Mouse (Mus musculus) ovary, postnatal 14 days (tissue): ENCODE data around the gene Slc38a9.
A peak's percentile ranks its signal among the peaks of the same experiment; 100 is the strongest.

Experiments used
- DNase-seq: peaks from one replicate; pipeline ENCODE4 v3.0.0; 2022; ENCODE audit warnings: low spot score

Gene Slc38a9

DNA sequence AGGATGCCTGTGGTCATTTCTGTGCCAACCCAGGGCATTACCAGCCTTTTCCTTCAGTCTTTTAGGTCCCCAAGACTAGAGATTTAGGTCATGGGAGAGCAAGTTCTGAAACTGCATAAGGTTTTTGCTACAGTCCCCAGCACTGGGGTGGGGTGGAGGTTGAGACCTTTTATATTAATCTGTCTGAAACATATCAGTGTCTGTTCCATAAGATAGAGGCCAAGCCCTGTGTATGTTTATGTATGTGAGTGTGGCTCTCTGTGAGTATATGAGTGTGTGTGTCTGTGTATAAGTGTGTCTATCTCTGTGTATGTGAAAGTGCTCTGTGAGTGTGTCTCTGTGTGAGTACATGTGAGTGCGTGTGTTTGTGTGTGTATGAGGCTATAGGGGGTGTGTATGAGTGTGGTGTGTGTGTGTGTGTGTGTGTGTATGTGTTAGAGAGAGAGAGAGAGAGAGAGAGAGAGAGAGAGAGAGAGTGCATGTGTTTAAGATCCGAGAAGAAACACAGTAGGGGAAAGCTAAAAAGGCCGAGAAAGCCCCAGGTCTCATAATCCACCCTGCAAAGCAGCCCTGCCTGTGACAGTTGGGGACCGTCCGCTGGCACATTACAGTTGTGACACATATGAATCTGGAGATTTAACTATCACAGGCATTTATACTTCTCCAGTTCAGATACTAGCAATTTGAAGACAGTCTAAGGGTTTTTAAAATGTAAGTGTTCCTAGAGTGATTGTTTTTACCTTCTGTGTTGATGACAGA is 85.6 kb downstream of the Slc38a9 start:
- no peak for DNase-seq

DNA sequence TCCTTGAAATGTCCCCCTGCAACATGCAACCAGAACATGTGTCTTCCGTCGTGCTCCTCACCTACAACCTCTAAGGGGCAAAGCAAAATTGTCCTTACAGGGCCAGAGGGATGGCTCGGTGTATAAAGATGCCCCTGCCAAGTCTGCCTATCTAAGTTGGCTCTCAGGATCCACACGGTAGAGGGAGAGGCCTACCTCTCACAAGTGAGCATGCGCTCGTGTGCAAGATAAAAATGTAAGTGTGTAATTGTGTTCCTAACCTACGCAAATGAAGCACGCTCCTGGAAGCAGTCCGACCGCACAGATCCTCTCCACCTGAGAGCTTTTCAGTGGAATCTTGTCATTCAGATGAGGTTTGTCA is 86.1 kb downstream of the Slc38a9 start:
- DNase-seq = no peak

DNA sequence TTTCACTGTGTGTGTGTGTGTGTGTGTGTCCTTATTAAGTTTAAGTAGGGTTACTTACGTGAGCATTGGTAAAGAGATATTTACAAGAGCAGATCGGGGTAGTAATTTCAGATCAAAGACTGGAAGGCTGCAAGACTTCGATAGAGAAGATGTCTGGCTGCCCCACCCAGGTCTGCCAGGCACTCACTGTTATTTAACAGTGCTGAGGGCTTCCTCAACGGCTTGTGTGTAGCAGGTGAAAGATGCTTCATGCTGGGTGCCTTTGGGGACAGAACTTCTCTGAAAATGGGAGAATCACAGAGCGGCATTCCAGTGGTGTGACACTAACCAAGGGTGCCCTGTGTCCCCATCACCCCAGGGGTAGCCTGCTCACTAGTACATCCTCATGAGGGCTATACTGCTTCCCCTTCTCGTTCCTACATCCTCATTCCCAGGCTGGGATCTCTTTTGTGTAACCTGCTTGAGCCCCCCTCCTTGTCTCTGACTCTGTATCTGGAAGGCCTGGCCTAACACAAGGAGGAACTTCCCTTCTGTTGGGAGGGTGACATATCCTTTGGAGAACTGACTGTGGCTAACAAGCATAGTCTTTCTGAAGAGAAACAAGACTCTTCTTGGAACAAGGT is 87.4 kb downstream of the Slc38a9 start:
- DNase-seq = no peak

DNA sequence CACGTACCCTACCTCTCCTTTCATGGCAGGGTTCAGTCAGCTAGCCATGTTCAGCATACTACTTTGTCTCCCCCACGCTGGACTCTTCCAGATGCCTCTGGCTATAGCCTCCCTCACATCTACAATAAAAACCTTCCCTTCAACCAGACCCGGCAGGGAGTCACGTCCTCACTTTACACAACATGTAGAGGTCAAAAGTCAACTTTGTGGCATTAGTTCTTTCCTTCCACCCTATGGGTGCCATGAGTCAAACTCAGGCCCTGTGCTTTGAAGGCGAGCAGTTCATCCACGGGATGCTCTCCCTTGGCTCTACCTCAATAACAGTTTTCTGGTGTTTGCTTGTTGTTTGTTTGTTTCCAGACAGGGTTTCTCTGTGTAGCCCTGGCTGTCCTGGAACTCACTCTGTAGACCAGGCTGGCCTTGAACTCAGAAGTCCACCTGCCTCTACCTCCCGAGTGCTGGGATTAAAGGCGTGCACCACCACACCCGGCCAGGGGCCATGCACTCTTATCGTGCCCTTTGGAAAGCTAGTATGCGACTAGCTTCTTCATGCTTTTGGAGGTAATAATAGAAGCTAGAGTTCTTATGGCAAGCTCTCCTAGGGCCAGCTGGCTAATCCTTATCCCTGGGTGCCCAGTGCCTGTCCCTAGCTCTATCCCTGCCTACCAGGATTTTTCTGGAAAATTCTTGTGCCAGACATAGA is 88.4 kb downstream of the Slc38a9 start:
- no peak for DNase-seq

DNA sequence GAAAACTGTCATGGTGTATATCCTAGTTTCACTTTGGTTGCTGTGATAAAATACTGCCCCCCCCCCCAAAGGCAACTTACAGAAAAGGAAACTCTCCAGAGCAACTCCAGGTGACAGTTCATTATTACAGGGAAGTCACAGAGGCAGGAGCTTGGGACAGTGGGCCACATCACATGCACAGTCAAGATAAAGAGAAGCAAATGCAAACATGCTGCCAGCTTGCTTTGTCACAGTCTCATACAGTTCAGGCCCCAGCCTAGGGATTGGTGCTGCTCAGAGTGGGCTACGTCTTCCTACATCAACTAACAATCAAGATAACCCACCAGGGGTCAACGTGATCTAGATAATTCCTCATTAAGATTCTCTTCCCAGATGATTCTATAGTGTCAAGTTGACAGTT is 89.3 kb downstream of the Slc38a9 start:
- no peak for DNase-seq

DNA sequence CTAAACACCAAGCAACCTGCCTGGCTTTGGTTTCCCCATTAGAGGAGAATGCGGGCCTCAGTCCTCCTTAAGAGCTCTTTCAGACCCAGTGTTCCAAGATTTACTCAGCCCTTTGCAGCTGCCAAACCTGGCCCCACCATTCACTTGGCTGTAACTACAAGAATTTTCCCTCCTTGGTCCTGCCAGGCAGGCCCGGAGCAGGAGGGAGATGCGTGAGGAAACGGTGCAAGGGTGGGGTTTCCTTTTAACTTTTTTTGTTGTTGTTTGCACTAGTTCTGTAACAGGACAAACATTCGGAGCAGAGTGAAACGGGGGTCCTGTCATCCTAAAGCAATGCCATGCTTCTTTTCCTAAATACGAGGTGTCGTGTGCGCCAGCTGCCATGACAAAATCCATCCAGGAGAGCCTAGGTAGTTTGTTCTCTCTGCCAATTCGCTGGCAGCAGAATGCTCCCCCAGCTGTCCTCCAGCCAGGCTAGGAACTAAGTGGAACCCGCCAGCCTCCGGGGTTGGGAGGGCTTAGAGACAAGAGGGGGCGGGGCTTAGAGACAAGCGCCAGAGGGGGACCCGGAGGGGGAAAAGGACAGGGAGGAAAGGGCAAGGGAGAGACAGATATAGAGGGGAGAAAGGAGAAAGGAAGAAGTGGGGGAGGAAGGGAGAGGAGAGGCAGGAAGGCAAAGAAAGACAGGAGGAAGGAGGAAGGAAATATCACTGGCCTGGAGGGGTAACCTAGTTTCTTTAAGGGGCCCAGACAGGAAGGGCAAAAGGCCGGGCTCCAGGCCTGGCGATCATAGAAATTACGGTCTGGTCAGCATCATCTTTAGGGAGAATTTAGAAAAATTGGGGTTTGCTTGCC is 91.1 kb downstream of the Slc38a9 start:
- peak; percentile 56 for DNase-seq

DNA sequence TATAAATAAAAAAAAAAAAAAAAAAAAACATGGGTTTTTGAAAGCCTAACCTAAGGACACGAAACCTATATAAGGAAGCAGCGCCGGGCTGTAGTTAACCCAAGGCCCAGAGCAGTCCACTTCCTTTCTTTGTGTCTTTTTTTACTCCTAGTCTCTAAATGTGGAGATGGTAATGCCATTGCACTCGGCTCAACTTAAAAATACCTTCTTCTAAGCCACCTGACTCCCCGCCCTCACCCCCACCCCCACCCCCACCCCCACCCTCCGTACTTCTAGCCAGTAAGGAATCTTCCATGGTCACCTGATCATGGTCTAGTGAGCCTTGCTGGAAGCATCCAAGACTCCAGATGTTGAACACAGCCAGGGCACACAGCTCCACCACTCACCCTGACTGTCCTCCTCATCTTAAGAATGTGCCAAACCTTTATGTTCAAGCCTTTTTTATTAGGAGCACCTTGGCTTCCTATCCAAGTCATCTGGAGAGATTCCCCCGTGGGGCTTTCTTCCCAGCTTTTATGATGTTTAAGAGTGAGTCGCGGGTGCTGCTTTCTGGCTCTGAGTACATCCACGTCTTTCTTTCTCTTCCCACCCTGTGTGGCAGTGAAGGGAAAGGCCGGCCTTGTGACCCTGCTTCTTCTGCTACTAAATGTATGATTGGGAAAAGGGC is 91.9 kb downstream of the Slc38a9 start:
- DNase-seq = no peak

DNA sequence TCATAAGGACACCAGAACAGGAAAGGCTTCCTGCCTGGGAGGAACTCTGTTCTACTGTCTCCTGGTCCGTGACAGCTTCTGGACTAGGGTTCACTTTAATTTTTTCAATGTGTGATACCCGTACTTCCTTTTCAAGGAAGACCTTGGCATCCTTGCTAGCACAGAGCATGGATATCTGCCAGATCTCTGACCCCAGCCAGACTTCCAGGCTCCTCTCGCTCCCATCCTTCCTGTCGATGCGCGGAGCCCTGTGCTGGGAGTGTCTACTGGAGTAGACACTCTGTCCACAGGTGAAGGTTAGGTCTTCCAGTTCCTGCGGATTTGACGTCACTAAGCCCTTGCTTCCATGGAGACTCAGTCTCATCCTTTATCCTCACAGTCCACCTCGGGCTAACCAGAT is 93.0 kb downstream of the Slc38a9 start:
- no peak for DNase-seq

DNA sequence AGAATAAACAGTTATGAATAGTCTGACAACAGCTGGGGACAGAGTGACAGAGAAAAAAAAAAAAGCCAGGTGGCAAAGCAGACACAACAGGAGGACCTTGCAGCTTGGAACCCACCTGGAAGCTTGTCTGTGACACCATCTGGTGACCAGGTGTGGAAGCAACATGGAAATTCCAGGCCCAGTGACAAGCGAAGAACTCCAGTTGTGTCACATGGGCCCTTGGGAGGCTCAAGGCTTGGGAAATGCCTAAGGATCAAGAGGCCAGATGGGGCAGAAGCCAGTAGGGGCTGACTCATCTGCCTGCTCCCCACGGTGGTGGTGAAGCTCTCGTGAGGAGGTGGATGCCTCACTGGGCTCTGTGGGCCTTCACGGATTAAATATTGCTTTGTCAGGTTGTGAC is 94.3 kb downstream of the Slc38a9 start:
- no peak for DNase-seq

DNA sequence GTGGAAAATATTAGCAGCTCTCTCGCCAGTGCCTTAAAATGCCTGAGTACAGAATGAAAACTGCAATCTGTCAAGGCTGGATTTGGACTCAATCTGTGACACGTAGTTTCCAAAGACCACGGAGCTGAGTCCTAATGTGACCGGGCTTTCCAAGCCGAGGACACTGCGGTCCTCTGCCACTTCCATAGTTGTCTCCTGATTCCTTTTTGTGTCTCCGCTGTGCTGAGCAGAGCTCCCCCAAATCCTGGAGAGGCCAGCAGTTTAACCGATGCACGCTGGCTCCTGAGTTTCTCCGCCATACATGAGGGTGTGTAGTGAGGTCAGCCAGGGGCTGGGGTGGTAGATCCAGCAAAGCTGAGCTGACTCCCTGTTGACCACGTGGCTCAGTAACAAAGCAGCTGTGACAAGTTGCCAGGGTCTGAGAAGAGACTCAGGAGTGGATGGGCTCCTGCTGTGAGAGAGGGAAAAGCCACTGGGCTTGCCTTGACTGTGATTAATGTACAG is 95.0 kb downstream of the Slc38a9 start:
- no peak for DNase-seq

DNA sequence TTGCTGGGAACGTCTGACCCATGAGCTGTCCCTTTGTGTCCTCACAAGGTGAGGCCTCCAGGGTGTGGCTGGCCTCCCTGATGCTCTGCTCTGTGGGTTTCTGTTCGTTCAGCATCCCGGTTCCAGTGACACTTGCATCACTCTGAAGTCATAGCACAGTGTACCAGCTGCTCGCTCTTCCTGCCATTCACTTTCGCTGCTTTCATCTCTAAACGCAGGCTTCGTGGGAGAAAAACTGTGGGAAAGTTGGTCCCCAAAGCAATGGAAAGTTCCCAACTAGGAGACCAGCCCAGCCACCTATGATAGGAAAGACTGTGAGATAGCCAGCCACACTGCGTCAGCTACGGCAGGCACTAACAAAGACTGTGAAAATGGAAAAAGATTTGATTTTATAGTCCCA is 96.8 kb downstream of the Slc38a9 start:
- DNase-seq = no peak

DNA sequence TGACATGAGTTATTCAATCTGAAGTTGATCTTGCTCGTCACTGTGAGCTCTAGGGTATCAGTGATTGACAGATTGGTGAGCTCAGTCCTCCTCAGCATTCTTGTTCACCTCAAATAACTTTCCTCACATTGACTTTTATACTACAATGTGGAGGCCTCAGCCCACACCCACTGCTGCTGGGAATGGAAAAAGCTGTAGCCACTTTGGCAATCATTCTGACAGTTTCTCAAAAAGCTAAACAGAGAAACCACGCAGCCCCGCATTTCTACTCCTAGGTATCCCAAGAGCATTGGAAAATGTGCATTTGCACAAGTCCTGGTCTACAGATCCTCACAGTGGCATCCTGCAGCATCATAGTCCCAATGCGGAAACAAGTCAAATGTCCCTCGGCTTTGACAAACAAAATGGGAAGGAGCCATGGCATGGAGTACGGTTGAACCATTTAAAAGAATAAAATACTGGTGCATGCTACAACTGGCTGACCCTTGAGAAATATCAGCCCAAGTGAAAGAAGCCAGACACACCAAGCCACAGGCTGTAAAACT is 98.1 kb downstream of the Slc38a9 start:
- no peak for DNase-seq

DNA sequence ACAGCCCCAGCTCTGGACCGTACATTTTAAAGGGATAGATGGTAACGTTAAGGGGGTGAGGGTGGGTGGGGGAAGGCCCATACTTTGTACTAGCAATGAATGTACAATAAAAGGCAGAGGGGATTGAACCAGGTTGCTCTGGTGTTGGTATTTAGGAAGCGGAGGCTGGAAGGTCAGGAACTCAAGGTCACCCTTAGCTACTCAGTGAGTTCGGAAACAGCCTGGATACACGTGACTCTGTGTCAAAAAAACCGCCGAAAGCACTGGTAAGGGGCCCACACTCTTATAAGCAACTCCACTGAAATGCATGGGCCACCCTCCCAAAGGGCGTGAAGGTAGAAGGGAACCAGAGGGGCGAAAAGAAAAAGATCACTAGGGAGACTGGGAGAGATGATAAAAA is 98.8 kb downstream of the Slc38a9 start:
- no peak for DNase-seq

DNA sequence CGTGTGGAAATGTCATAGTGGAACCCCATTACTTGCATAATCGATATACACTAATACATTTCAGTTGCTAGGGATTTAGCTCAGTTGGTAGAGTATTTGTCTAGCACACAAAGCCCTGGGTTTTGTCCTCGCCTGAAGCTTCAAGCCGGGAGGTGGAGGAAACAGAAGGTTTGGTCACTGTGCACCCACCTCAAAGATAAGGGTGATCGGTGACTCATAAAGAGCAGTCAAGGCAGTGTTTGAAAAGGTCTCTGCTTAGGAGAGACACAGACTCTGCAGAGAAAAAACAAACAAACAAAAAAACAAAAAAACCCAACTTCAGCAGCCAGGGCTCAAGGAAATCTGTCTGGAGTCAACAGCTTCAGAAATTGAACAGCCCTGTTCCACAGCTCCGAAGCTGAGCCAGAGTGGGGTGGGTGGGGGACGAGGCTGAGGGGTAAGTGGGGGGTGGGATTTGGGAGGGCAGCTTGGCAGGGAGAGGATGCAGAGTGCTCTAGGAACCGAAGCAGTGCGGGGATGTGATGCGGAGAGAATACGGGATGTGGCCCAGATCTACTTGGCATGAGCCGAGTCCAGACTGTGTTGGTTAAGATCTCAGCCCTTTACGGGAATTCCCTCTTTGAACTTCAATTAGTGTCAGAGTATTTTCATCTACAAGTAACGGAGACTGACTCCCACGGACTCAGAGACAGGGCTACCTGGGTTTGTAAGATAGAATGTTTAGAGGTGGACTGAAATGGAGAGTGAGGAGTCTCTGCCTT is 99.4 kb downstream of the Slc38a9 start:
- no peak for DNase-seq

DNA sequence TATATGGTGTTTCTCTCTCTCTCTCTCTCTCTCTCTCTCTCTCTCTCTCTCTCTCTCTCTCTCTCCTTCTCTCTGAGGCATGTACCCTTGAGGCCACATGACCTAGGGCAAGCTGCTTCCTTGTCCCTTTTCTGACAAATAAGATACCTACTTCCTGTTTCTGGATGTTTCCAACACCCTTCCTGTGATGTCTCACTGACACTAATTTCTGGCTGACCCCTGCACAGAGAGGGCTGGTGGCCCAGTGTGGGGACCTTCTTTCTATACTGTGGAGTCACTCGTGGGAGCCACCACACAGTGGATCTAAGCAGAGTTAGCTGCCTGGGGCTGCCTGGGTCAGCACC is 100.0 kb downstream of the Slc38a9 start:
- DNase-seq = no peak

DNA sequence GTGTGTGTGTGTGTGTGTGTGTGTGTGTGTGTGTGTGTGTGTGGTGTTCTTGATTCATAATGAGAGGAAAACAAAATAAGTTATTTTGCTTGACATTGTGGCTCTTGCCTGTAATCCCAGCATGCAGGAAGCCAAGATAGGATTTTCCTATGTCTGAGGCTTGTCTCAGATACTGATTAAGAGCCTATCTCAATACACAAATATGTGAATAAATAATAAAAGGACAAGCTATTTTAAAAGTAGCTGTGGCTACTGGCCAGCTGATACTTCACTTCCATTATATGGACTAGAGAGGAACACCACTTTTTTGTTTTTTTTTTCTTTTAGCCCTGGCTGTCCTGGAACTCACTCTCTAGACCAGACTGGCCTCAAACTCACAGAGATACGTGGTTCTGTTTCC is 101.2 kb downstream of the Slc38a9 start:
- DNase-seq = no peak

DNA sequence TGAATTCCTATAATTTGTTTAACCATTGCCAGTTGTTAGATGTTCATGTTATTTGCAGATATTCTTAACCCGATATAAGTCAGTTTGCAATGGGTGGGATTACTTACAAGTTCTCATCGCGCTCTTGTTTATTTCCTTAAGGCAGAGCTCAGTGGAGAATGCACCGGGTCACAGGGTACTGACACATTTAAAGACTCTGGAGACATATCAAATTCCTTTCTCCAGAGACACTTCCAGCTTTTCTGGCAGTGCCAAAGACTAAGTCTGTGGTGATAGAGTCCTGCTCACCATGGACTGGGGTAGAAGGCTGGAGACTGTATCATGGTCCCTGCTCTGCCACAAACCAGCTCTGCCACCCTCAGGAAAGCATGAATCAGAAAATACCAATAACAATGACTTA is 102.0 kb downstream of the Slc38a9 start:
- DNase-seq = no peak

DNA sequence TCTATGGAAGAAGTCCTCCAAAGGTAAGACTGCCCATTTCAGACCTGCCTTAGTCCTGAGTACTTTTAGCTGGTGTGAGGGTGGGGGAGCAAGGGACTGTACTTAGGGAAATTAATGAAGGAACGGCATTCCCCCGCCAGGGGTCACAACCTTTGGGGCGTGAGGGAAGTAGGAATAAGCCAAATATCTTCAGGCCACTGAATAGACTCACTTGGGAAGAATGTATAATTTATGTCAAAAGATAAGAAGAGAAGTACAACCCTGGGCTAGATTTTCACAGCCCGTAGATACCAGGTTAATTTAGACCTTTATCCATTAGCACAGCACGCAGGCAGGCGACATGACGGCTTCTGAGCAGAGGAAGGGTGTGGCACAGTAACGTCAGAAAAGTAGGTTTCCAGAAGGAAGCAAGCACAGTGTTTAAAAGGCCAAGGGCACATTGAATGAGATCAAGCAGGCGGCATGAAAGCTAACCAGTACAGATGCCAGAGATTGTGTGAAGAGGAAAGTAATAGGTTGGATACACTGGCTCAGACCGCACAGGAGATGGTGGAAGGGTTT is 103.1 kb downstream of the Slc38a9 start:
- no peak for DNase-seq

DNA sequence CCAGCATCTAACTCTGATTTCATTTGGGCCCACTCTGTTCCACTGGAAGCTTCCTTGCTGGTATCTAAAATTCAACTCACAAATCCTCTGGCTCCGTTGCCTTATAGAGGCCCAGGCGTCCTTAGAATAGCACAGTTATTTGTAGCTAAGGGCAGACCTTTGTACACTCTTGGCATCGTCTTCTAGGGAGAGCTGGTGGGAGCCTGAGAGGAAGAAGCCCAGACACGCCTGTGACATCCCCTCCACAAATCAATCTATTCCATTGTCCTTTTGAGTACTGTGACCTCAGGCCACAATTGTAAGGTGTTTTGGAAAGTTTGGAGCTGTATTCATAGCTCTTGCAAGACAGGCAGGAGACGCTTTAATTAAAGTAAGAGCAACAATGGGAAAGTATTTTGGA is 104.0 kb downstream of the Slc38a9 start:
- DNase-seq = no peak

DNA sequence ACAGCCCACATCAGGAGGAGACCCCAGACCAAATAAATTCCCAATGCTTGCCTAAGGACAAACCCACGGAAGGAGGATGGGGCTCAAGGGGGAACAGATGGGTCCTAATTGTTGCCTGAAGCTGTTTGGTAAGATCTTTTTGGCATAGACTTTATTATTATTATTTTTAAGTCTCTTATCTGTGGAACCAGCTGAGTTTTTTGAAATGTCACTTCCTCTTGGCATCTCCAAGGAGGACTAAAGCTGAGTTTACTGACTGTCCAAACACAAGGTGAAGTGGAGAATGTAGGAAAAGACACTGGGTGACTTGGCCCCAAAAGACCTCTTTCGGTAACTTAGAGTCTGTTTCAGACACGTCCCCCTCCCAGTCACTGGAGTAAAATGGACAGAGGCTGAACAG is 105.1 kb downstream of the Slc38a9 start:
- no peak for DNase-seq
